Mouse (Mus musculus): ENCODE data around the gene Acot4. TPM values are rescaled to one million over a fixed set of nuclear protein-coding genes. Genes with fewer than 3 reads are reported as not detected.

Gene Acot4
- polyA plus RNA-seq, 1 experiment from 2014 or later = 0.46 TPM

- H3K9me3 ChIP-seq (replicated peaks; ENCODE audit: control insufficient read depth, low read length) = no peaks in the 10 kb centered on the region
- no peak overlapping the region for H3K4me2 ChIP-seq (ENCODE audit: low read depth, low read length)
- H3K27ac ChIP-seq (replicated peaks; ENCODE audit: low read depth, low read length) = no peak overlapping the region
- no peaks in the 10 kb centered on the region for H3K36me3 ChIP-seq (replicated peaks; ENCODE audit: control insufficient read depth, insufficient read depth, low read depth, low read length)
- 87% methylated on average over 7 of the region's 7 CpGs for WGBS
- H3K27me3 ChIP-seq (ENCODE audit: control insufficient read depth, insufficient read depth, low read length) = peaks cover 6% of the 10 kb centered on the region; the same call in 1 of the 2 replicates
- ATAC-seq (replicated peaks; ENCODE audit: insufficient number of reproducible peaks, low FRiP score, low TSS enrichment, low read depth) = no peak
- no peak overlapping the region for H3K4me3 ChIP-seq (ENCODE audit: low read depth, low read length)
- DNase-seq (ENCODE audit: low spot score) = no peak
- H3K4me1 ChIP-seq (ENCODE audit: control insufficient read depth, insufficient read depth, low read length) = no peaks in the 10 kb centered on the region
- H3K9ac ChIP-seq (replicated peaks; ENCODE audit: low read length) = no peak overlapping the region
These were observed 14.4 kb downstream of the Acot4 start for GRCm38 (mm10) chr12:84052609-84053008.

GRCm38 (mm10) chr12:84053173-84053572 is 15.0 kb downstream of the Acot4 start:
- Histone ChIP-seq H3K27ac (replicated peaks; ENCODE audit: low read depth, low read length) (no peak overlapping the region), H3K27me3 (ENCODE audit: control insufficient read depth, insufficient read depth, low read length) (peaks cover 6% of the 10 kb centered on the region; the same call in 1 of the 2 replicates), H3K4me2 (ENCODE audit: low read depth, low read length) (peak overlapping the region; percentile 78), H3K9me3 (replicated peaks; ENCODE audit: control insufficient read depth, low read length) (no peaks in the 10 kb centered on the region), H3K36me3 (replicated peaks; ENCODE audit: control insufficient read depth, insufficient read depth, low read depth, low read length) (no peaks in the 10 kb centered on the region), H3K4me3 (ENCODE audit: low read depth, low read length) (peak overlapping the region; percentile 38), H3K9ac (replicated peaks; ENCODE audit: low read length) (peak overlapping the region; percentile 50), H3K4me1 (ENCODE audit: control insufficient read depth, insufficient read depth, low read length) (no peaks in the 10 kb centered on the region)
- ATAC-seq (replicated peaks; ENCODE audit: insufficient number of reproducible peaks, low FRiP score, low TSS enrichment, low read depth) (no peak), DNase-seq (ENCODE audit: low spot score) (no peak)
- WGBS = 12% methylated on average over 16 of the region's 16 CpGs

DNA sequence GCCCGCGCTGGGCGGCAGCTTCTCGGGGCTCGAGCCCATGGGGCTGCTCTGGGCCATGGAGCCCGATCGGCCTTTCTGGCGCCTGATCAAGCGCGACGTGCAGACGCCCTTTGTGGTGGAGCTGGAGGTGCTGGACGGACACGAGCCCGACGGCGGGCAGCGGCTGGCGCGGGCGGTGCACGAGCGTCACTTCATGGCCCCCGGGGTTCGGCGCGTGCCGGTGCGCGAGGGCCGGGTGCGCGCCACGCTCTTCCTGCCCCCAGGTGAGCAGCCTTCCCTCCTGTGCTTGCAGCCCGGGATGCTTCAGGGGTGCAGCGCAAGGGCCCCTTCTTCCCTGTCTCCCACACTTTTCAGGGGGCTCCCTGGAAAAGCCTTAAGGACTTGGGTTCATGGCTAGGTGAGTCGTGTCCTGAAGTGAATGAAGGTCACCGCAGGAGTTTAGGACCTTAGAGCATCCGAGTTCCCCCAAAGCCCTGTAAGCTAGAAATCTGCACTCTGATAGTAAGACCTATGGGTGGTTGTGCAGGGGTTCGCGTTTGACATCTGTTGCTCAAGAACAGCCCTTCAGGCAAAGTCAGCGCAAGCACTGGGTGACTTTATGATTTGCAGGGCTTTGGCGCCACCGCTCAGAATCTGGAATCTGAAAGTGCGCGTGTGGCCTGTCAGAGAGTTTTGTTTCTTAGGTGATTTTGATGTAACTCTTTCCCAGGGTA is 15.7 kb downstream of the Acot4 start:
- peaks cover 6% of the 10 kb centered on the region; the same call in 1 of the 2 replicates for H3K27me3 ChIP-seq (ENCODE audit: control insufficient read depth, insufficient read depth, low read length)
- ATAC-seq (replicated peaks; ENCODE audit: insufficient number of reproducible peaks, low FRiP score, low TSS enrichment, low read depth) (no peak), DNase-seq (ENCODE audit: low spot score) (peak; percentile 62)
- peak overlapping the region; percentile 50 for H3K9ac ChIP-seq (replicated peaks; ENCODE audit: low read length)
- no peaks in the 10 kb centered on the region for H3K4me1 ChIP-seq (ENCODE audit: control insufficient read depth, insufficient read depth, low read length)
- H3K36me3 ChIP-seq (replicated peaks; ENCODE audit: control insufficient read depth, insufficient read depth, low read depth, low read length) = no peaks in the 10 kb centered on the region
- peak overlapping the region; percentile 38 for H3K4me3 ChIP-seq (ENCODE audit: low read depth, low read length)
- 3% methylated on average over 40 of the region's 46 CpGs for WGBS
- no peak overlapping the region for H3K27ac ChIP-seq (replicated peaks; ENCODE audit: low read depth, low read length)
- peak overlapping the region; percentile 78 for H3K4me2 ChIP-seq (ENCODE audit: low read depth, low read length)
- H3K9me3 ChIP-seq (replicated peaks; ENCODE audit: control insufficient read depth, low read length) = no peaks in the 10 kb centered on the region

GRCm38 (mm10) chr12:84060946-84061345 is 22.8 kb downstream of the Acot4 start:
- H3K9ac ChIP-seq (replicated peaks; ENCODE audit: low read length) = no peak overlapping the region
- 25% methylated on average over 2 of the region's 2 CpGs for WGBS
- H3K4me2 ChIP-seq (ENCODE audit: low read depth, low read length) = no peak overlapping the region
- H3K27ac ChIP-seq (replicated peaks; ENCODE audit: low read depth, low read length) = no peak overlapping the region
- no peak overlapping the region for H3K4me3 ChIP-seq (ENCODE audit: low read depth, low read length)
- no peaks in the 10 kb centered on the region for H3K27me3 ChIP-seq (ENCODE audit: control insufficient read depth, insufficient read depth, low read length)
- no peak for ATAC-seq (replicated peaks; ENCODE audit: insufficient number of reproducible peaks, low FRiP score, low TSS enrichment, low read depth)
- no peaks in the 10 kb centered on the region for H3K36me3 ChIP-seq (replicated peaks; ENCODE audit: control insufficient read depth, insufficient read depth, low read depth, low read length)
- no peaks in the 10 kb centered on the region for H3K9me3 ChIP-seq (replicated peaks; ENCODE audit: control insufficient read depth, low read length)
- no peak for DNase-seq (ENCODE audit: low spot score)
- H3K4me1 ChIP-seq (ENCODE audit: control insufficient read depth, insufficient read depth, low read length) = no peaks in the 10 kb centered on the region

- 91% methylated on average over 20 of the region's 20 CpGs for WGBS
- H3K4me2 ChIP-seq (ENCODE audit: low read depth, low read length) = no peak overlapping the region
- H3K9me3 ChIP-seq (replicated peaks; ENCODE audit: control insufficient read depth, low read length) = no peaks in the 10 kb centered on the region
- H3K9ac ChIP-seq (replicated peaks; ENCODE audit: low read length) = no peak overlapping the region
- ATAC-seq (replicated peaks; ENCODE audit: insufficient number of reproducible peaks, low FRiP score, low TSS enrichment, low read depth) (no peak), DNase-seq (ENCODE audit: low spot score) (no peak)
- H3K36me3 ChIP-seq (replicated peaks; ENCODE audit: control insufficient read depth, insufficient read depth, low read depth, low read length) = no peaks in the 10 kb centered on the region
- H3K4me1 ChIP-seq (ENCODE audit: control insufficient read depth, insufficient read depth, low read length) = no peaks in the 10 kb centered on the region
- no peak overlapping the region for H3K27ac ChIP-seq (replicated peaks; ENCODE audit: low read depth, low read length)
- no peaks in the 10 kb centered on the region for H3K27me3 ChIP-seq (ENCODE audit: control insufficient read depth, insufficient read depth, low read length)
- H3K4me3 ChIP-seq (ENCODE audit: low read depth, low read length) = no peak overlapping the region
These were observed 24.2 kb downstream of the Acot4 start for GRCm38 (mm10) chr12:84062336-84062735.

GRCm38 (mm10) chr12:84063228-84063627 is 25.0 kb downstream of the Acot4 start:
- ATAC-seq (replicated peaks; ENCODE audit: insufficient number of reproducible peaks, low FRiP score, low TSS enrichment, low read depth) (no peak), DNase-seq (ENCODE audit: low spot score) (no peak)
- H3K27ac ChIP-seq (replicated peaks; ENCODE audit: low read depth, low read length) = no peak overlapping the region
- H3K27me3 ChIP-seq (ENCODE audit: control insufficient read depth, insufficient read depth, low read length) = no peaks in the 10 kb centered on the region; the same call in 1 of the 2 replicates
- H3K4me1 ChIP-seq (ENCODE audit: control insufficient read depth, insufficient read depth, low read length) = no peaks in the 10 kb centered on the region
- H3K4me3 ChIP-seq (ENCODE audit: low read depth, low read length) = no peak overlapping the region
- no peak overlapping the region for H3K4me2 ChIP-seq (ENCODE audit: low read depth, low read length)
- no peaks in the 10 kb centered on the region for H3K36me3 ChIP-seq (replicated peaks; ENCODE audit: control insufficient read depth, insufficient read depth, low read depth, low read length)
- no peak overlapping the region for H3K9ac ChIP-seq (replicated peaks; ENCODE audit: low read length)
- WGBS = 67% methylated on average over 5 of the region's 5 CpGs
- H3K9me3 ChIP-seq (replicated peaks; ENCODE audit: control insufficient read depth, low read length) = no peaks in the 10 kb centered on the region

DNA sequence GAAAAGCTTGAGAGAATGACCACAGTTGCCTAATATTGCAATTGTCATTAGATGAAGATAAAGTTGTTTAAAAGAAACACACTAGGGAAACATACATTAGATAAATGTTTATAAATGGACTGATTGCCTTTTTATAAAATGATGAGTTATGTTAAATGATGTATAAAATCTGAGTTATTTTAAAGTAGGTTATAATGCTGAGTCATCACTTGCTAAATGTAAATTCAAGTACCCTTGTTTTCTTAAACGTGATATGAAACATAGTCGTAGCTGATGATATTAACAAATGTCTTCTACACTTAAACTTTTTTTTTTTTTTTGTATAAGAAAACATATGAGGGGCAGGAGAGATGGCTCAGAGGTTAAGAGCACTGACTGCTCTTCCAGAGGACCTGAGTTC is 25.7 kb downstream of the Acot4 start:
- H3K36me3 ChIP-seq (replicated peaks; ENCODE audit: control insufficient read depth, insufficient read depth, low read depth, low read length) = no peaks in the 10 kb centered on the region
- WGBS = 85% methylated on average over 2 of the region's 2 CpGs
- no peak overlapping the region for H3K4me2 ChIP-seq (ENCODE audit: low read depth, low read length)
- H3K4me3 ChIP-seq (ENCODE audit: low read depth, low read length) = no peak overlapping the region
- no peaks in the 10 kb centered on the region for H3K4me1 ChIP-seq (ENCODE audit: control insufficient read depth, insufficient read depth, low read length)
- no peak for ATAC-seq (replicated peaks; ENCODE audit: insufficient number of reproducible peaks, low FRiP score, low TSS enrichment, low read depth)
- peaks cover 3% of the 10 kb centered on the region; the same call in 1 of the 2 replicates for H3K27me3 ChIP-seq (ENCODE audit: control insufficient read depth, insufficient read depth, low read length)
- no peak overlapping the region for H3K9ac ChIP-seq (replicated peaks; ENCODE audit: low read length)
- no peak for DNase-seq (ENCODE audit: low spot score)
- H3K27ac ChIP-seq (replicated peaks; ENCODE audit: low read depth, low read length) = no peak overlapping the region
- H3K9me3 ChIP-seq (replicated peaks; ENCODE audit: control insufficient read depth, low read length) = no peaks in the 10 kb centered on the region

- no peaks in the 10 kb centered on the region for H3K9me3 ChIP-seq (replicated peaks; ENCODE audit: control insufficient read depth, low read length)
- H3K27me3 ChIP-seq (ENCODE audit: control insufficient read depth, insufficient read depth, low read length) = peaks cover 7% of the 10 kb centered on the region; the same call in 1 of the 2 replicates
- no peaks in the 10 kb centered on the region for H3K4me1 ChIP-seq (ENCODE audit: control insufficient read depth, insufficient read depth, low read length)
- H3K4me3 ChIP-seq (ENCODE audit: low read depth, low read length) = no peak overlapping the region
- no peak overlapping the region for H3K27ac ChIP-seq (replicated peaks; ENCODE audit: low read depth, low read length)
- H3K36me3 ChIP-seq (replicated peaks; ENCODE audit: control insufficient read depth, insufficient read depth, low read depth, low read length) = no peaks in the 10 kb centered on the region
- 74% methylated on average over 8 of the region's 8 CpGs for WGBS
- DNase-seq (ENCODE audit: low spot score) (no peak), ATAC-seq (replicated peaks; ENCODE audit: insufficient number of reproducible peaks, low FRiP score, low TSS enrichment, low read depth) (no peak)
- H3K4me2 ChIP-seq (ENCODE audit: low read depth, low read length) = no peak overlapping the region
- H3K9ac ChIP-seq (replicated peaks; ENCODE audit: low read length) = no peak overlapping the region
These were observed 26.4 kb downstream of the Acot4 start for GRCm38 (mm10) chr12:84064621-84065020.
